Mouse (Mus musculus) adrenal gland, postnatal 14 days (tissue): ENCODE measurements at regions not wholly inside any gene's neighbourhood (a gene's known extent, or its start where the extent isn't known, plus 50 kb on each side); places are given as distances from the start of the nearest gene placed in this dataset.

Experiments used
- DNase-seq: peaks from one replicate; pipeline ENCODE4 v3.0.0; 2021; ENCODE audit warnings: mixed read lengths

DNA sequence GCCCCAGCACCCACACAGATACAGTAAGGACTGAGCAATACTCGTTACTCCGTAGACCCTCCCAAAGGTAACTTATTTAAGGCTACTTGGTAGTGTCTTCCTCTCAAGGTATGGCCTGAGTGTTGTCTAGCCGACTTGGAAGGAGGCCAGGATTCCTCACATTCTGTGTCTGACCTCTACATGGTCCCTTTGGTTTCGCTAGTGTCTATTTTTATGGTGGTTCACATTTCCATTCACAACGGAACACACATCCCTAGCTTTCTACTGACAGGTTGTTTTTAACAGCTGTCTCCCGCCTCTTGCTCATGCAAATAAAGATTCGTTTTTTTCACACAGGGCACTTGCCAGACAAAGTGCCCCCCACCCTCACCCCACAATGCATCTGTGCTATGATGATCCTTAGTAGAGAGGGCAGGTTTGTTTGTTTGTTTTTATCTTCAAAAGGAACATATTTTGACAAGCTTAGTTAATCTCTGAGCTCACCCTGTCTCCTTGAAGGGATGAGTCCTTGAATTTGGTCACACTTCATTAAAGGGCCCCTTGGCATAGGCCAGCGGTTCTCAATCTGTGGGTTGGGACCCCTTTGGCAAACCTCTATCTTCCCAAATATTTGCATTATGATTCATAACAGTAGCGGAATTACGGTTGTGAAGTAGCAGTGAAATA, 52.7 kb downstream of the Phlda1 start:
- DNase-seq = no peak

- DNase-seq = no peak
Observed at GRCm38 (mm10) chr10:111559341-111560246, 53.5 kb downstream of the Phlda1 start.

- DNase-seq = no peak
Observed at GRCm38 (mm10) chr10:111562628-111563027, 56.5 kb downstream of the Phlda1 start.

GRCm38 (mm10) chr10:111566873-111567381, 60.8 kb downstream of the Phlda1 start:
- peak; percentile 62 for DNase-seq

GRCm38 (mm10) chr10:111570501-111571258, 64.6 kb downstream of the Phlda1 start:
- no peak for DNase-seq

DNA sequence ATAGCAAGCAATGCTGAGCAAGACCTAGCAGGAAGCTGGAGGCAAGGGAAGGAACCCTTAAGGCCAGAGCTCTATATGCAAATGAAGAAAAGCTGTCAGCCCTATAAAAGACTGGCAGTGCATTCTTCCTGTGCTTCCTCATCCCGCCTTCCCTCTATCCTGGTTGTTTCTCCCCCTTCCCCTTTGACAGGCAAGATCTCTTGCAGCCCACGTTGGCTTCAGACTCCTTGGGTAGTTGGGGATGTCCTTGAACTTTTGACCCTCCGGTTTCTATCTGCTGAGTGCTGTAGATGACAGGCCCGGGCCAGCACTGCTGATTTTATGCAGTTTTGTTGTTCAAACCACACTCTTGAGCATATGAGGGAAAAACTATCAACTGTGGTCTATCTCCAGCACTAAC, 68.1 kb downstream of the Phlda1 start:
- no peak for DNase-seq

- DNase-seq = no peak
Observed at GRCm38 (mm10) chr10:111574812-111575211, 68.7 kb downstream of the Phlda1 start.

- no peak for DNase-seq
Observed at GRCm38 (mm10) chr10:111575256-111575655, 69.2 kb downstream of the Phlda1 start.

GRCm38 (mm10) chr10:111575926-111576325, 69.8 kb downstream of the Phlda1 start:
- peak; percentile 48 for DNase-seq

DNA sequence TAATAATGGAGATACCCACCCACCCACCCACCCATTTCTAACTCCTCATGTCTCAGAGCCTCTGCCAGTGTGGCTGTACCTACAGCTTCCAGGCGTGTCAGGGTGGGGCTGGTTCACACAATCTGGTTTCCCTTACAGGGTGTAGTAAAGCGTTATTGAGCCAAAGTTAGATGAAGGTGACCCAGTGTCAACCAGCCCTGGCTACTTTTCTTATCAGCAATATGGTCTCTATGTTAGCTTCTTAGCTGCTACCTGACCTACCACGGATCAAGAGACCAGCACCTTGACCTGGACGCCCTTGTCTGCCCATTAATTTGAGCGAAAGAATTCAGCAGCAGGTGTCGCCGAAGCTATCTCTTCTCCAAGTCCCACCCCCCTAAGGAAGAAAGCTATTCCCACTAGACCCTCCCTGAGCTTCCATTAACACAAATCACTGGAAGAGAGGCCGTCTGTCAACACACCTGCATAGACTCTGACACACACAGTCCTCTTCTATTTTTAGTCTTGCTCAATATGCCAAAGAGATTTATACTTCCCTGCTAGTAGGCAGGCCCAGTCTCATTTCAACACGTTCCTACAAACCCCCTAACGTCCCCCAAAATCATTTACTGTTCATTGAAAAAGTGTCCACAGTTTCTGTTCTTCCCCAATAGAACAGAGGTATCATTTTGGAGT, 70.4 kb downstream of the Phlda1 start:
- DNase-seq = no peak

- peak; percentile 22 for DNase-seq
Observed at GRCm38 (mm10) chr10:111578536-111578935, 72.5 kb downstream of the Phlda1 start.

- DNase-seq = no peak
Observed at GRCm38 (mm10) chr10:111579481-111579880, 73.4 kb downstream of the Phlda1 start.

DNA sequence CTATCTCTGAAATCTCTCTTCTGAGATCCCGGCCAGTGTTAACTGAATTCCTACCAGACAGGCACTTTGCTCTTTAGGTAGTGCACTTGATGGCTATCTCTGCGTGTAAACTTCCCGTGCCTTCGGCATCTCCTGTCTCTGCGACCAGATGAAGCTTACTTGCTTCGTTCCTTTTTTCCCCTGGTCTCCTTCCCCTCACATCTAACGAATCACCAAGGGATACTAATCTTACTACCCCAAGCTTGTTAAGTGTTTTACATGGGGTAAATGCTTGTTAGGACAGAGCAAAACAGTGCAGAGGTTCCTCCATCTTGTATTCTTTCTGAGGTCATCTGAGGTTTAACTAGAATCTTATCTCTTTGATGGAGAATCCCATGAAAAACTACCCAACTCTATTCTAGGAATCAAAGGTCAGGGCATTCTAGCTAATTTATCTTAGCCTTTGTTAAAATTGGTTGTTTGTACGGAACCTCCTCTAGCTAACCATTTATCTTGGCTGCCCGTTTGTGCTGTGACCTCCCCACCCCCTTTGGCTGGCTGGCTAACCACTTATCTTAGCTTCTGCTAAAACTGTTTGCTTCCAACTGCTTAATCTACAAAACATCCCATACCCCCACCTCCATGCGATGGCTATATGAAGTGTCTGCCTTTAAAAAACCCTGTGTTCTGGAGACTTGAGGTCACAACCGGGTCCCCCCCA, 74.5 kb downstream of the Phlda1 start:
- DNase-seq = peak; percentile 69

GRCm38 (mm10) chr10:111581847-111582246, 75.8 kb downstream of the Phlda1 start:
- DNase-seq = no peak

- DNase-seq = peak; percentile 87
Observed at GRCm38 (mm10) chr10:111582321-111583123, 76.4 kb downstream of the Phlda1 start.

GRCm38 (mm10) chr10:111583124-111583743, 77.1 kb downstream of the Phlda1 start:
- DNase-seq = no peak

- DNase-seq = peak; percentile 67
Observed at GRCm38 (mm10) chr10:111583744-111584152, 77.7 kb downstream of the Phlda1 start.

DNA sequence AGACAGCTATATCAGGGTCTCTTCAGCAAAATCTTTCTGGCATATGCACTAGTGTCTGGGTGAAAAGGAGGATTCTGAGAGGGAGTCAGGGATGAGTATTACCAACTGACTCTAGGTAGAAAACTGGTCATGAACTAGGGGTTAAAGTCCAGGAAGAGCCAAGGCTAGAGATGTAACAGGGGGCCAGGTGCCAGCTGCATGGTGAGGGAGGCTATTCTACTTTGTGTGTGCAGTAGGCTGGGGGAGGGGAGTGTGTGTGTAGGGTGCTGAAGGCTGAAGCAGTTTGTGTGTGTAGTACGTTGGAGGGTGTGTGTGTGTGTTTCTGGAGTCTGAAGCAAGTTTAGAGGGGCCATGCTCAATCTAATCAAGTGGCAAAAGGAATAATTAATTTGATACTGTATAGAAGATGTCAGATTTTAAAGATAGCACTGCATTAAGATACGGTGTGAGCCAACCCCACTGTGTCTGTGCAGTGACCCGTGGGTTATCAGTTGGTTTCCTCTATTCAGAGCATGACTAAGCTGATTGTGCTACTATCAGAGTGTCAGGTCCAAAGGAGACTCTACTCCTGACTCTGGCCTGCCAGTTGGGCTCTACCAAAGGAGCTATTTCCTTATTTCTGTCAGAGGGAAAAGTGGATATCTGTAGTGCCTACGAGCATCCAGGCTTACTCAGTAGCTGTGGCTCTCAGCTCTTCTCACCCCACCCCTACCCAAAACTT, 82.0 kb downstream of the Phlda1 start:
- no peak for DNase-seq

- DNase-seq = no peak
Observed at GRCm38 (mm10) chr10:111589186-111589585, 83.1 kb downstream of the Phlda1 start.
